Mouse (Mus musculus) CD4-positive helper T cell, adult 2 months (primary cell): ENCODE data around the gene 1700001F09Rik.
"Not testable (repeated sequence)": the region's sequence is repeated elsewhere in the genome, so short reads cannot be mapped to it uniquely, and the experiment has no call there.

ENCODE experiments used
- DNase-seq: peaks from one replicate; pipeline ENCODE4 v3.0.0-alpha.2; 2012; ENCODE audit warnings: low read depth, missing footprints, low spot score

1700001F09Rik gene

GRCm38 (mm10) chr14:43347711-43348110 lies at the start of gene 1700001F09Rik:
1700001F09Rik (minus strand) TSS chr14:43347811.
- not testable (repeated sequence) for DNase-seq

GRCm38 (mm10) chr14:43361713-43362112 lies 14.1 kb upstream of the 1700001F09Rik start:
- DNase-seq = not testable (repeated sequence)

GRCm38 (mm10) chr14:43359246-43359645 lies 11.6 kb upstream of the 1700001F09Rik start:
- DNase-seq = not testable (repeated sequence)

GRCm38 (mm10) chr14:43357496-43357895 lies 9.9 kb upstream of the 1700001F09Rik start:
- DNase-seq = not testable (repeated sequence)

- not testable (repeated sequence) for DNase-seq
Observed at GRCm38 (mm10) chr14:43352944-43353343, 5.3 kb upstream of the 1700001F09Rik start.

- not testable (repeated sequence) for DNase-seq
Observed at GRCm38 (mm10) chr14:43337646-43338045, 10.0 kb downstream of the 1700001F09Rik start.

GRCm38 (mm10) chr14:43331362-43331880 lies 16.2 kb downstream of the 1700001F09Rik start:
- peak; percentile 0 for DNase-seq

- DNase-seq = not testable (repeated sequence)
Observed at GRCm38 (mm10) chr14:43328603-43329002, 19.0 kb downstream of the 1700001F09Rik start.

GRCm38 (mm10) chr14:43319516-43319915 lies 28.1 kb downstream of the 1700001F09Rik start:
- DNase-seq = not testable (repeated sequence)

GRCm38 (mm10) chr14:43293503-43293902 lies 54.1 kb downstream of the 1700001F09Rik start, which contains the start of gene Gm8127:
Gm8127 (minus strand) TSS chr14:43293832.
- DNase-seq = not testable (repeated sequence)
